Mouse (Mus musculus) embryonic fibroblast, embryonic 13.5 days (primary cell): Measurements from ENCODE around the gene Vars2. TPM values are rescaled to one million over a fixed set of nuclear protein-coding genes. Genes with fewer than 3 reads are reported as not detected.

Source experiments
- H3K27ac ChIP-seq: 2 replicates; pipeline ENCODE4 v1.5.1; 2012; ENCODE audit warnings: low read length, control low read depth, inconsistent platforms; ENCODE audit not compliant: insufficient read depth
- H3K4me1 ChIP-seq: 2 replicates; pipeline ENCODE4 v1.6.1; 2011; ENCODE audit warnings: low read length; ENCODE audit not compliant: control insufficient read depth, insufficient read depth
- H3K4me3 ChIP-seq: 2 replicates; pipeline ENCODE4 v1.5.1; 2011; ENCODE audit warnings: mild to moderate bottlenecking, control low read depth, low read length; ENCODE audit not compliant: insufficient read depth
- CTCF ChIP-seq: IDR thresholded peaks from 2 replicates; pipeline ENCODE4 v1.5.1; 2011; ENCODE audit warnings: mild to moderate bottlenecking, control low read depth, low read length, moderate library complexity, borderline replicate concordance; ENCODE audit not compliant: insufficient read depth
- POLR2A ChIP-seq: IDR thresholded peaks from 2 replicates; pipeline ENCODE4 v1.6.1; 2011; ENCODE audit warnings: low read depth, mild to moderate bottlenecking, control low read depth, low read length, moderate library complexity
- polyA plus RNA-seq: library from polyadenylated mRNA; stranded (reverse); fragments of >200 nt; gene quantifications from 2 replicates; pipeline ENCODE4 v1.2.4, GENCODE M21; 2011; ENCODE audit warnings: low read depth; ENCODE audit not compliant: missing spikeins, insufficient read length

Gene Vars2
- 12.3 and 14.3 TPM in 2 replicates for polyA plus RNA-seq

DNA sequence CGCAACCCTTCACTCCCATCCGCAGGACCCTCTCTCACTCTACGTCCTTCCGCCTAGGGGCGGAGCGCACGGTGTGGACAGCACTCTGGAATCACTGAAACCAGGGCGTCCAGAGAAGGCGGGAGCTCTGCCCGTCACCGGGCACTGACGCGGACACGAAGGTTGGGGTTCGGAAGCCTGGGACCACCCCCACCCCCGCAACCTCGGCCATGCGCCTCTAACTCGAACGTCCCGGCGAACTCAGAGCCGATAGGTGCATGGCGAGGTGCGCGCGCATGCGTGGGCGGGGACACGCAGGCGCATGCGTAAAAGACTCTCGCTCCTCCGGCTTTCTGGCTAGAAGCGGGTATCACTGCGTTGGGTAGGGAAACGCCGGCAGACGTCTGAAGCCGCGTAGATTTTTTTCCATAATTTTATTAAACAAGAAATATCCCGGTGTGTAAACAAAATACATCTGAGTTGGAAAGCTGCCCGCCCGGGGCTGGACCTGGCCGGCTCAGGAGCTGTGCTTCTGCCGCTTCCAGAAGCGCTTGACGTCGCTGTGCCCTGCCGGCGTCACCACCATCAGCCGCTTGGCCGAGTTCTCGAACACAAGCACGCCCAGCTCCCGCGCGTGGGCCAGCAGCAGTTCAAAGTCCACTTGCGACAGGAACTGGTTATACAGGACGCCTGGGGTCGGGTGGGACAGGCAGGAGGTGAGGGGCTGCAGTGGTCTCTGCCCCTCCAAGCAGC lies at the start of gene Vars2:
TSS of gene Vars2 (minus strand) at position 259 of the 732 bp plus-strand sequence.
- H3K27ac ChIP-seq, result peak within 1 kb of the TSS; percentile 60
- TF ChIP-seq POLR2A (peak; percentile 76), CTCF (no peak)
- peak within 1 kb of the TSS; percentile 60 for H3K4me3 ChIP-seq
- no peaks in the 10 kb centered on the region for H3K4me1 ChIP-seq

DNA sequence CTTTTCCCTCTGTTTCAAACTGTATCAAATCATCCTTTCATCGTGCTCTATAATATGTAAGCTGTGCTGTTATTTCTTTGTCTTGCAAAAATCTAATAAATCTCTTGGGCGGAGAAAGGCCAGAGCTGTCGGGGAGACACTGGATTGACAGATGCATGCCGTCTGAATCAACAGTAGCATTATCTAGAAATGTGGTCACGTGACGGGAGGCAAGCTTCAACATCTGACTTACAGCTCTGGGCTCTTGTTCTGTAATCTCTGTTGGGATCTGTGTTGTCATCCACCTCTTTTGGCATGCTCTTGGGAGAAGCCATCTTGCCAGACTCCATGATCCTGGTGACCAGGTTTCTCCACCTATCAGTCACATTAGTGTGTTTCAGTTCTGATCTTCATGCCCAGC lies 49.7 kb upstream of the Vars2 start:
- Histone ChIP-seq H3K27ac (no peak overlapping the region), H3K4me3 (no peak overlapping the region), H3K4me1 (no peaks in the 10 kb centered on the region; the same call in 1 of the 2 replicates)
- TF ChIP-seq POLR2A (no peak), CTCF (no peak)

GRCm38 (mm10) chr17:35716114-35716513 lies 48.7 kb upstream of the Vars2 start:
- Histone ChIP-seq H3K27ac (no peak overlapping the region), H3K4me3 (no peak overlapping the region), H3K4me1 (no peaks in the 10 kb centered on the region)
- no peak for TF ChIP-seq POLR2A
- TF ChIP-seq CTCF, result no peak

- H3K27ac ChIP-seq, result no peak overlapping the region
- TF ChIP-seq CTCF, result no peak
- no peak for TF ChIP-seq POLR2A
- no peak overlapping the region for H3K4me3 ChIP-seq
- H3K4me1 ChIP-seq, result no peaks in the 10 kb centered on the region
These were observed 43.4 kb upstream of the Vars2 start for GRCm38 (mm10) chr17:35710705-35711347.

DNA sequence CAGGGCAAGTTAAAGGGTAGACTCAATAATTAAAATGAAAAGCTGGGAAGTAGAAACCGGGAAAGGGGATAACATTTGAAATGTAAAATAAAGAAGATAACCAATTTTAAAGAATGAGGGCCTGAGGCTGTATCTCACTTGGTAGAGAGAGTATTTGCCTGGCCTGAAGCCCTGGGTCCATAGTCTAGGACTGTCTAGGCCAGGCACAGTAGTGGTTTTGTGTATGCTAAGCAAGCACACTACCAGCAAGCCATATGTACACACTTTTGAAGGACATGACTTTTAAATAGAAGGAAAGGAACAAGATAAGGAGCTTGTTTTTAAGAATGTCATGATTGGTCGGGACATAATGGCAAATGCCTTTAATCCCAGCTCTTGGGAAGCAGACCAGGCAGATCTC lies 41.2 kb upstream of the Vars2 start:
- TF ChIP-seq CTCF, result no peak
- TF ChIP-seq POLR2A, result no peak
- Histone ChIP-seq H3K4me1 (no peaks in the 10 kb centered on the region), H3K4me3 (no peak overlapping the region), H3K27ac (no peak overlapping the region)

GRCm38 (mm10) chr17:35707929-35708328 lies 40.5 kb upstream of the Vars2 start:
- no peak for TF ChIP-seq CTCF
- Histone ChIP-seq H3K27ac (no peak overlapping the region), H3K4me3 (no peak overlapping the region), H3K4me1 (no peaks in the 10 kb centered on the region)

DNA sequence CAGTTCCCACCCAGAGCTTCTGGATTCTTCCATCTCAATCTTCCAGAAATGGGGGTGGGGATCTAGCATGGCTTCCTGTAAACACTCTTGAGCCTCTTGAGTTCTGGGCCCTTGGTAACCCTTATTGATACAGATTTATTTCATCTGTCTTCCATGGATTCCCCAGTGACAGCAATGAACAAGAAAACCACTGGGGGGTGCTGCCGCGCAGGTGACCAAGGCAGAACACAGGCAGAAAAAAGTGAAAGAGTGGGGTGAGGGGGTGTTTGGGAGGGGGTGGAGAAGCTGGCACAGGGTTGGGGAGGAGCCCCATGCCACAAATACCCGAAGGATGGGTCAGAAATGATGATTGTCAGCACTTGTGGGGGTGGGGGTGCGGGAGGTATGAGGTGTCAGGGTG lies 38.4 kb upstream of the Vars2 start:
- TF ChIP-seq POLR2A (no peak), CTCF (no peak)
- Histone ChIP-seq H3K4me1 (peaks cover 3% of the 10 kb centered on the region; the same call in 1 of the 2 replicates), H3K4me3 (no peak overlapping the region), H3K27ac (no peak overlapping the region)

DNA sequence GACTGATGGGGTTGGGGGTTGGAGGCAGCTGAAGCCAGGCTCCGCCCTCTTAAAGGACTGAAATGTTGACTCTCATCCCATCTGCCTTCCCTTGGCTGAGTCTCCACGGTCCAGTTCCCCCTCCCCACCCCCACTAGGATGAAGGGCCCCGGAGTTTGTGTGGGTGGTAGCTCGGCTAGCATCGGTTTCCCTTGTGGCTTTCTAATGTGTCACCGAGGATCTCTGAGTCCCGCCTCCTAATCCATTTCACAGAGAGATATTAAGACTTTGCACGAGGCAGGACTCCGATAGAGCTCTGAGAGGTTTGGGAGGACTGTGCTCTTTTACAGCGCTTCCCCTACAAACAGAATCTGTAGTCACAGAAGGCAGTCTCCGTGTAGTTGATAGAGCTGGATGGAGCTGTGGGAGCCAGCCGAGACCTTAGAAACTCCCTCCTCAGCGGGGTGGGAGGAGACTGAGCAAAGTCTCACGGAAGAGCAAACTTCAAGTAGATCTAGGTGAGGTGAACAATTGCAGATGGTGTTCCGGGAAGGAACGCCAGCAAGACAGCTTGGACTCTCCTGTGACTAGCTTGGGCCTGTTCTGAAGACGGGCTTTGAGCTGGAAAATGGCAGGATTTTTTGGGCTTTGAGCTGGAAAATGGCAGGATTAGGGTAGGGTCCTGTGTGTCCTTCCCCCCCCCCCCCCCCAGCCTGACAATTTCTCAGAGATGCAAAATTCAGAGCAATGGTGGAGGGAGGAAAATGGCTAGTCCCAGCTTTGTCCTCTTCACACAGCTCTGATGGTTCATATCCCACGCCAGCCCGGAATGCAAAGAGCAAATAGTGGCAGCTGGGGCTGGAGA lies 37.5 kb upstream of the Vars2 start, which contains the start of gene Ddr1:
TSS of gene Ddr1 (minus strand) at position 1 of the 844 bp plus-strand sequence.
- Histone ChIP-seq H3K4me1 (peaks cover 3% of the 10 kb centered on the region; the same call in 1 of the 2 replicates), H3K4me3 (0 out of 2 replicates have a peak within 1 kb of the TSS, but pooled peaks have one; percentile 3), H3K27ac (peak within 1 kb of the TSS; percentile 80)
- no peak for TF ChIP-seq CTCF
- peak; percentile 66; the same call in 1 of the 2 replicates for TF ChIP-seq POLR2A

GRCm38 (mm10) chr17:35703751-35704271 lies 36.4 kb upstream of the Vars2 start:
- Histone ChIP-seq H3K4me3 (0 out of 2 replicates have a peak overlapping the region, but pooled peaks have one; percentile 3), H3K4me1 (peaks cover 3% of the 10 kb centered on the region; the same call in 1 of the 2 replicates), H3K27ac (peak overlapping the region; percentile 74)
- TF ChIP-seq POLR2A, result no peak
- TF ChIP-seq CTCF, result no peak

GRCm38 (mm10) chr17:35703065-35703464 lies 35.7 kb upstream of the Vars2 start:
- Histone ChIP-seq H3K4me3 (no peak overlapping the region), H3K4me1 (peaks cover 3% of the 10 kb centered on the region; the same call in 1 of the 2 replicates), H3K27ac (0 out of 2 replicates have a peak overlapping the region, but pooled peaks have one; percentile 88)
- TF ChIP-seq CTCF, result no peak
- TF ChIP-seq POLR2A, result no peak
